Mouse (Mus musculus): Measurements from ENCODE around the gene Pld1. TPM values are rescaled to one million over a fixed set of nuclear protein-coding genes. Genes with fewer than 3 reads are reported as not detected.

Gene Pld1
- total RNA-seq, 2 experiments from 2014 or later = 13.7 to 40.2 TPM

DNA sequence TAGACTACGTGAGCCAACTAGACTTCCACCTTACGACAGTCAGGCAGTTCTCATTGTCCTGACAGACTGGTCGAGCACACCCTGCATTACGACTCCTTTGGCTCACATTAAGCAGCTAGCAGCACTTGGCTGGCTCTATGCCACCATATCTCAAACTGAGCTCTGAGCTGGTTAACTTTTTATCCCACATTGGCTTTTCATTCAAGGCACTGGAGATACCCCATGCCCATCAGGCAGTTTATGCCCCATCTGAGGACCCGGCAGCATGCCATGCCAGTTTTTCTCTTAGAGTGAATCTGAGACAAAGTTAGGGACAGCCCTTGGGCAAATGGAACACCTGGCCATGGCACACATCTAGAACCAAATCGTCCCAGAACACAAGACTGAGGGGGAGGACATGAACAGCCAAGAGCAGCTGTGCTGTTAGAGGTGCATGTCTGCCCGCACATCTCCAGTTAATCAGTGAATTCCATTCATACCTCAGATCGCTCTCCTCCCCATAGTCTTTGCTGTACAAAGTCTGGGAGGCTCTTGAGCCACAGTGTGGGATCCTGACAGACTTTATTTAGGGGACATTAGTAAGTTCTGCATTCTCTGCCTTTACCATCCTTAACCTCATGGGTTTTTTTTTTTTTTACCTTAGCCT is 49.5 kb downstream of the Pld1 start:
- no peak for ATAC-seq (ENCODE audit: poor library complexity, severe bottlenecking)

DNA sequence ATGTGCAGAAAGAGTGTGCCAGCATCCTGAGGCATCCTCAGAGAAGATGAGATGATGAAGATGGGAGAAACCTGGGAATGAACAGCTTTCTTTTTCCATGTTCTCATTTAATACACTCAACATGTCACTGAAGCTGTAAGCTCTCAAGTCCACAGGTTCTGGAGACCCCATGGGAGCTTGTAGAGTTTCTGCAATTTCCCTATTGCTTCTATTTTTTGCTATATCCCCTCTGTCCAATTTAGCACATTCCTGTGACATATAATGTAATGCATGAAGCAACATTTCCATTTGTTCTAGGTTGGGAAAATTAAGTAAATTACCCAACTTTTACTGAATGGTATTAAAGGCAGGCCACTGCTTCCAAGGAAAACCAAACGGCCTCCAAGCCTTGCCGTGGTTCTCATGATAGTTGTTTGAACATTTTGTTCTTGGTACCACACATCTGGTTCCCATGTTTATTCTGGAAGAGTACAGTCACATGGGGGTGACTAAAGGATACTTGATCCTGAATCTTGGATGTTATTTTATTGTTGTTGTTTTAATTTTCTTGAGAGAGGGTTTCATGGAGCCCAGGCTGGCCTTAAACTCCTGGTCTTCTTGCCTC is 52.7 kb downstream of the Pld1 start:
- no peak for ATAC-seq (ENCODE audit: poor library complexity, severe bottlenecking)

DNA sequence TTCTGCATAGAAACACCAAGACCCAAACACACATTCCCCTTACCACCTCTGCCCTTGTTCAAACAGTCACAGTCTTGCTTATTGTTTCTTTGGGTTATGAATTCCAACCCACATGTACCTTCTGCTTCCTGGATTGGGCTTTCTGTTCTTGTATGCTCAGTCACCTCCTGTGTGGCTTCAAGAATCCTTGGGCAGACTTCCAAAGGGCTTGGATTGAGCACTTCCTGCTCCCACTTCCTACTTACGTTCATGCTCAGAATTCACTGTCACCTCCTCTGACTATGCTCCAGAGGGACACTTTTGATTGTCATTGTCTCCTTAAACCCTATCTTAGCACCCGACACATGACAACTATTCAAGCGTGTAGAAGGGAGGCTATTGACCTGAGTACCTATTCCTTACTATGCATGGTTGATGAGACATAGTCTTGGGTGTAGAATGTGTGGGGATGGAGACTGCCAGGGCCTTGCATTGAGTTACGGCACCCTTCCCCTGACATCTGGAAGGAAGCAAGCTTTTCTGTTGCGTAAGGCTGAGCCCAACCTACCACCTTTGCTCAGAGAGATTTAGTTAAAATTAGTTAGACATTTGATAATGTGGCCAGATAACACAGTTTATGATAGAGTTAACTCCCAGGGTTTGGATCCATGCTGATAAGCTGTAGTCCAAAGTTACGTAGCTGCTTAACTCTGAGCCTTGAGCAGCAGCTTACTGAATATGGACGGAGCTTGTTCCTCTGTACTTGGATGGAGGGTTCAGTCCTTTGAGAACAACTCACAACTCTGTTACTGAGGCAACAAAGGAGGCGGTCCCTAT is 55.9 kb downstream of the Pld1 start:
- no peak for ATAC-seq (ENCODE audit: poor library complexity, severe bottlenecking)

DNA sequence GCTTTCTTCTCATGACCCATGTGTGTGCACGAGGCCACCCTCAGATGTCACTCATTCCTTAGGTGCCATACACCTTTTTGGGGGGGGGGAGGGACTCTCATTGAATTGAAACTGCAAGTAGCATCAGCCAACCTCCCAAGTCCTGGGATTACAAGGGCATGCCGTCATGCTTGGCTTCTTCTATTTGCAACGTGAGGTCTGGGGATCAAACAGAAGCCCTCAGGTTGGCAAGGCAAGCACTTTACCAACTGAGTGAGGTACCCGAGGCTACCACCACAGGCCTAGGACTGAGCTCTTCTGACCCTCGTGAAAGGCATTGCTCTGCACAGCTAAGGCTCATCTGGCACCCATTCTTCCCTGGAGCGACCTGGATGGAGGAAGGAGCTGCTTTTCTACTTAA is 65.8 kb downstream of the Pld1 start:
- ATAC-seq (ENCODE audit: poor library complexity, severe bottlenecking) = no peak

DNA sequence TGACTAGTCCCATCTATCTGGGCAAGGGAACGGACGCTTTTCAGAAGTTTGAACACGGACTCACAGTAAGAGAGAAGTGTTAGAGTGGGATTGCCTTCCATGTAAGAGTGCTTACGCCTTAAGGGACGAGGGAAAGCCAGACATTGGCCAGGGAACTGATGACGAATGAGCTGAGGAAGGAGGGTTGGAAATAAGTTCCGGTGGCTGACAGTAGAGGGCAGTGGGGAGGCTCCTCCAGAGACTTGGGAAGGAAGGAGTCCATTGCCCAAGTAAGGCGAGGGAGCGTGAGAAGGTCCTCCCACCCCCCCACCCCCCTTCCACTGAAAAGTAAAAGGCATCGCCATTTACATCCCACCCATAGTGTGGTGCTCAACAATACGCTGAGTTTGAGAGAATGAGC is 69.2 kb downstream of the Pld1 start:
- ATAC-seq (ENCODE audit: poor library complexity, severe bottlenecking) = no peak

DNA sequence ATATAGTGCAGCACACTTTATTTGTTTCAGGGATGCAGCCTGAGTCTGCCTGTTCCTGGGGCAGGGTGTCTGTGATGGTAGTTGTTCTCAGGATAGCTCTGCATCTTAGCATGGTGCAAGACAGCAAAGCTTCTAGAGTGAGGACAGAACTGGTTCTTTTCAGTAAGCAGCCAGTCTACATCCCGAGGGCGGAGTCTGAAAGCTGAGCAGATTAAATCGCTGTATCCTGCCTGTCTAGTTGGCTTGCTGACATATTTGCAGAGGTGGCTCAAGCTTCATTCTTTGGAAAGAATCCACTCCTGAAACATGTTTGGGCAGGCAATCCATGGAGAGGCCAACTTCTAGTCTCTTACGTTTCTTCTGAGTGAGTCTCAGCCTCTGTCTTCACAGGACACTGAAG is 69.9 kb downstream of the Pld1 start:
- no peak for ATAC-seq (ENCODE audit: poor library complexity, severe bottlenecking)

DNA sequence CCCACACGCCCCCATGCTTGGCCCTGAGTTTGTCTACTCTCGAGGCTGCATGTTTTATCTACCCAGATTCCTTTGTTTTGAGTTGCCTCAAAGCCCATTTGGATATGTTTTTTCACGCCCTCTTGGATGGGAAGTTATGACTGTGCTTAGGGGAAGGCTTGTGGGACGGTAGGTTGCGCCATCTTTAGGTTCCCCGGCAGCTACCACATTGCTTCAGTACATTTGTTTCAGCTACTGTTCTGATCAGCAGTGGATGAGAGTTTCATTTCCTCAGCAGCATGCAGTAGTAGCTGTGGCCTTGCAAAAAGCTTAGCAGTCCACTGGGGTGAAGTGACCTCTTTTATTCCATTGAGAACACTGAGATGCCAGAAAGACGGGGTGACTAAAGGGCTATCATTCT is 73.7 kb downstream of the Pld1 start:
- peak; percentile 99 for ATAC-seq (ENCODE audit: poor library complexity, severe bottlenecking)

DNA sequence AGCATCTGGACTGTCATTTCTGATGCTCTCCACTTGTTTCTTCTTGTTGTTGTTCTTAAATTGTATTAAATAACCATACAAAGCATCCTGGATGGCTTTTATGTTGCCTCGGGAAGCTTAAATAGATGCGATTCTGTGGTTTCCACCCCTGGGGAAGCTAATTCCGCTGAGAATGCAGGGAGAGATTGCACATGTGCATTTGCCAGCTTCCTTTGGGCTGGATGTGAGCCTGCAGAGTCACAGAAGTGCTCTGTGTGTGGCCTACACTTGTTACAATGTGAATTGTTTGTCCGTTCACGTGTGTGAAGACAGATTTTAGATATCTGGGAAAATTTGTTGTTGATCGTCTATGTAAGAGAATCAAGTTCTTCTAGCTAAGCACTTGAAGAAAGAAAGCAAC is 74.9 kb downstream of the Pld1 start:
- ATAC-seq (ENCODE audit: poor library complexity, severe bottlenecking) = no peak

DNA sequence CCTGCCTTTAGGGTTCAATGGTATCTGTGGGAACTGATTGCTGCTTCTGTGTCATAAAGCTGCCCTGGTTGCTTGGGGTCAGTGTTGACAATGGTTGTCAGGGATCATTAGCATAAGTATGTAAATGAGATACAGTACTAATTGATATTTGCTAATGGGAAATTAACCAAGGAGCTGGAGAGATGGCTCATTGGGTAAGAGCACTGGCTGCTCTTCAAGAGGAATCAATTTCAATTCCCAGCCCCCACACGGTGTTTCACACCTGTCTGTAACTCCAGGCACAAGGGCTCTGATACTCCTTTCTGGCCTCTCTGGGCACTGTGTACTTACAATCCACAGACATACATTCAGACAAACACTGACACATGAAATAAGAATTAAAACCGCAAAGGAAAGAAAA is 78.5 kb downstream of the Pld1 start:
- no peak for ATAC-seq (ENCODE audit: poor library complexity, severe bottlenecking)

DNA sequence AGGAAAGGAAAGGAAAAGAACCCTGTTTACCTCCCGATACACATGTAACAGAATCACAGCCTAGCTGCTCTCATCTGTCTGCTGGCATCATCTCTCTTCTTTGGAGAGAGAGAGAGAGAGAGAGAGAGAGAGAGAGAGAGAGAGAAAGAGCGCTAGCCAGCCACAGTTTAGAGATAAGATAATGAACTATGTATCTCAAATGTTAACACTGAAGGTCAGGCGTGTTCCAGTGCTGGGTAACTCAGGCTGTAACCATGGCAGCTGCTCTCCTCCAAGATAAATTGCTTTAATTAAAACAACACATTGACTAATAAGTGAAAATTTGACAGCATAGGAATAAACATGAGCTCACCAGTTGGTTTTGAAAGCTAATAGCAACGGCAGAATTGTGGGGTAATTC is 81.2 kb downstream of the Pld1 start:
- no peak for ATAC-seq (ENCODE audit: poor library complexity, severe bottlenecking)

DNA sequence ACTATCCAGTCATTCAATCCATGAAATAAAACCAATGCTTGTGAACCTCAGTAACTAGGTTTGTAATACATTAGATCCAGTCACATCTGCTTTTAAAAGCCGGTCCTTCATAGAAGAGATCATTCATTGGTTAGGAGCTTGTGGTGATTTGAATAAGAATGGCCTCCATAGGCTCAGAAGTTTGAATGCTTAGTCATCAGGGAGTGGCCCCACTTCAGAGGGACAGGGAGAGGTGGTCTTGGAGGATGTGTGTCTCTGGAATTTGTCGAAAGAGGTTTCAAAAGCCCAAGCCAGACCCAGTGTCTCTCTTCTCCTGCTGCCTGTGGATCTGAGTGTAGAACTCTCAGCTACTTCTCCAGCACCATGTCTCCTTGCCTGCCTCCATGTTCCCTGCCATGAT is 81.9 kb downstream of the Pld1 start:
- no peak for ATAC-seq (ENCODE audit: poor library complexity, severe bottlenecking)

DNA sequence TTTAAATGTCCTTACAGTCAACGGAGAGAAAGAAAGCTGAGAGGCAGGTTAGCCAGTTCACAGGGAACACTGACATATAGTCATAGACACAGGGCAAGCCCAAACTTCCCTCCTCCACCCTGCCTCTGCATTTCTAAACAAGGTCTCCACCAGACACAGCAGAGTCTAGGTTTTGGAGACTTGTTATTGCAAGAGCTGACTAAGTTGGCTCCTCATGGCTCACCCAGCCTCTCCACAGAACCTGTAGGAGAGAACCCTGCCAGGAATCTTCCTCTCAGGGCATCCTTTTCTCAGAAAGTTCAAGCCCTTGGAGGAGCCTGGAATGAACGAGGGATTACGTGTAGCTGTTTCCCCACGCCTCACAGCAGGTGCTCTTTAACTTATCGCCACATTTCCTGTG is 83.7 kb downstream of the Pld1 start:
- no peak for ATAC-seq (ENCODE audit: poor library complexity, severe bottlenecking)

DNA sequence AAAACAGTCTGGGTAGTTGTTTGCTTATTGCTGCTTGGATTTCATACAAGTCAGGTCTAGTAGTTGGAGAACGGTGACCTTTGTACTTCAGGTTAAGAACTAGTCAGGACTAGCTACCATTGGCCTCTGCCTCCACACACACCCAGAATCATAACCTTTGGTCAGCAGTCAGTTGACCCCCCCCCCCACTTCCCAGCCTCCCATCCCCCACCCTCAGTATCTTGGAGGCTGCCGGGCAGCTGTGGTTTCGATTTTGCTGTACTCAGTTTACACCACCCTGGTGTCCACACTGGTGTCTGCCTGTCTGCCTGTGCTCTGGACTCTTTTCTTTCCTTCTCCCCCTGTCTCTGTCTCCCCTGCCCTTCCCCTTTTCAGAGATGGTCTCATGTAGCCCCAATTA is 88.4 kb downstream of the Pld1 start:
- ATAC-seq (ENCODE audit: poor library complexity, severe bottlenecking) = no peak

DNA sequence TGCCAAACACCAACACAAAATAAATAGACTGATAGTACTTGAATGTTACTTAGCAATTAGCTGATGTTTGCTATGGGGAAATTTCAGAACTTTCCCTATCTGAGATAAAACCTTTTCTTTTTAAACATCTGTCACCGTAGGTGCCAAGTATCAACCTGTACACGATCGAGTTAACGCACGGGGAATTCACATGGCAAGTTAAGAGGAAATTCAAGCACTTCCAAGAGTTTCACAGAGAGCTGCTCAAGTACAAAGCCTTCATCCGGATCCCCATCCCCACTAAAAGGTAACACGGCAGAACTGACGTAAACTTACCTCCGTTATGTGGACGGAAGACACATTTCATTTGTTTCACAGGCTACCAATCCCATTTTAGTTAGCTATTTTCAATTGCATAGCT is 90.0 kb downstream of the Pld1 start:
- ATAC-seq (ENCODE audit: poor library complexity, severe bottlenecking) = no peak

DNA sequence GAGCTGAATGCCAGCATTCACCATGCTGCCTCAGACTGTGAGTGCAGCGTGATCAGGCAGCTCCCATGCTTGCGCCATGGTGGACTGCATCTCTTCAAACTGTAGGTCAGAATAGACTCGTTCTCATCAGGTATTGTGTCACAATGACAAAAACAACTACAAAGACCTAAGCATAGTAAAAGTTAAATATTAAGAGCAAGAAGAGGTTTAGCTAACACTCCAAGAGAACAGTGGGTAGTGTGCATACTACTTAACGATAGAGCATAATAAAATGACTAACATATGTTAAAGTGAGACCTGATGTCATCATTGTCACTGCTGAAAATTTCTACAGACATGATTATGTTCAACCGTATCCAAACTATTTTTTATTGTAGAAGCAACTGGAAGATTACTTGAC is 92.4 kb downstream of the Pld1 start:
- no peak for ATAC-seq (ENCODE audit: poor library complexity, severe bottlenecking)

DNA sequence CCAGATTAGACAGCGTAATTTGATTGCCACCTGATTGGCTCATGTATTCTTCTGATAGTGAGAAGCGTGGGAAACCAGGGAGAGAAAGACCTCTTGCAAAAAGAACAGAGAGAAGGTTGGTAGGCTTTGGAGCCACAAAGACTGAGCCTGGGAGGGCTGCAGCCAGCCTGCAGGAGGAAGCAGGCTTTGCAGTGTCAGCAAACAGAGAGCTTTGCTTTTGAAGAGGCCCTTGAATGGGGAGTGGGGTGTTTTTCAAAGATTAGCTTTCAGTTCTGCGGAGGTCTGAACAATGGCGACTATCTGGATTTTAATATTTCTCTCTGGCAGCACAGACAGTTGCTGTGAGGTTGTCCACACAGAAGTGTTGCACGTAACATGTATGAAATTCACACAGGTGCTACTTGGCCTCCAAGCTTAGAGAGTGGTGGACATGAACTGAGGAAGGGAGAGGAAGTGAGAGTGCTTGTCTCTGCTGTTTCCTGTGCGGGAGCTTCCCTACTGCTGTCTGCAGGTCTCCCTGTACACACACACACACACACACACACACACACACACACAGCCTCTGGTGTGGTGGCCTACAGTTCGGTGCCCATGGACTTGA is 93.2 kb downstream of the Pld1 start:
- peak; percentile 64 for ATAC-seq (ENCODE audit: poor library complexity, severe bottlenecking)

DNA sequence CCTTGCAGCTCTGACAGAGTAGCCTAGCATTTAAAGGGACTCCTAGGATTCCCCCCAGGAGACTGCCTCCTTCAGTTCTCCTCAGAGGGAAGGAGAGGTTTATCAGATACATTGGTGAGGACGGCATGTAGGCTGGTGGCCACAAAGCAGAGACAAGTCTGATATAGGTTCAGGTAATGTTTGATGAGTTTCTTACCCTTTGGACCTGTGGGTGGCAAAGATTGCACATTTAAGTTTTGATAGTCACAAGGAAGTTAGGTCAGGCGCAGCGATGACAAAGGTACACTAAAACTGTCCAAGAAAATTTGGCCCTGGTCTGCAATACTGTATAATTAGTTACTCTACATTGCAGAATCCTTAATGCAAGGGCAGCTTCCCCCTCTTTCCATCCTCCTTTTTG is 95.4 kb downstream of the Pld1 start:
- no peak for ATAC-seq (ENCODE audit: poor library complexity, severe bottlenecking)

DNA sequence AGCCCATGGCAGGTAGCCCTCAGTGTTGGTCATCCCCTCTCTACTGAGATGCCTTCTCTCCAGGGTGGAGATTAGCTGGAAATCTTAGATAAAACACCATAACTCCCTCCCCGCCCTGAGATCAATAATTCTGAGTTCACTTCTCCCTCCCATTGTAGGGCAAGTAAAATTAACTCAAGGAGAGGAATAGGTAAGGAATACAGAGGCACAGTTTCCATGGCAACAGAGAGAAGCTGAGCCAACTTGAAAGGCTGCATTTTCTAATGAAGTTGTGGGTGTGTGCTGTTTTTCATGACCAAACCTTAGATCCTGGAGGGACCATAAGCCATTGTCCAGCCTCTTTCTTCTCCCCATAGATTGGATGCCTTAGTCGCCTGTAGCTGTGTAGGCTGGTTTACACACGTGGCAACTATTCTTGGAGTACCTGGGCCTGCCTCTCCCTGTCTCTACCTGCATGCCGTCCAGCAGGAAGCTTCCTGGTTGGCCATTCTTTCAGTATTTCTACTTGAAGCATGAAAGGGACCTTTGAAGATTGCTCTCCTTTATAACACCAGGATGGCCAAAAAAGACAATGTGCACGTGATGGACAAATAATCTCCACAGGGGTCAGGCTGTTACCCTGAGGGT is 96.3 kb downstream of the Pld1 start:
- ATAC-seq (ENCODE audit: poor library complexity, severe bottlenecking) = no peak

DNA sequence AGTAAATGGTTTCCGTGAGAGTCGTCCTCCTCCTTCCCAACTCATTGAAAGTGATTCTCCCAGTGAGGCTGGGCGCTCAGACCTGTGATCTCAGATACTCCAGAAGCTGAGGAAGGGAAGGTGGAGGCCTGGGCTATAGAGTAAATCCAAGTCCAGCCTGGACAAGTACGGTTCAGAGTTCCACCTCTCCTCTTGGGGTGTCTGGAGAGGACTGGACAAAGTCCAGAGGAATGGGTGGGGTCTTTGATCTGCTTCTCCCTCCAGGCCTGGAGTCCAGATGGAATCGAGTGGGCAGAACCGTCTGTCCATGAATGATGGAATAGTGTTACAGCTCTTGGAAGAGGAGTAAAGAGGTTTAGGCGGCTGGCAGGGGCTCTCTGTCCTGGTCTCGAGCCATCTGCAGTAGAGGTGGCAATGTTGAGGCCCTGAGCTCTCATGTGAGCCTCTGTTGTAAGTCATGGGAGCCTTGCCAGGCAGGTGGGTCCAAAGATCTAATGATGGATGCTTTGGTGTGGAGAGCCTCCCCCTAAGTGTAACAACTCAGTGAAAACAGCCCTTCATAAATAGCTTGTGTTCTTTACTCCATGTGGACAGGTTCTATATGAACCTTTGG is 98.9 kb downstream of the Pld1 start:
- no peak for ATAC-seq (ENCODE audit: poor library complexity, severe bottlenecking)

DNA sequence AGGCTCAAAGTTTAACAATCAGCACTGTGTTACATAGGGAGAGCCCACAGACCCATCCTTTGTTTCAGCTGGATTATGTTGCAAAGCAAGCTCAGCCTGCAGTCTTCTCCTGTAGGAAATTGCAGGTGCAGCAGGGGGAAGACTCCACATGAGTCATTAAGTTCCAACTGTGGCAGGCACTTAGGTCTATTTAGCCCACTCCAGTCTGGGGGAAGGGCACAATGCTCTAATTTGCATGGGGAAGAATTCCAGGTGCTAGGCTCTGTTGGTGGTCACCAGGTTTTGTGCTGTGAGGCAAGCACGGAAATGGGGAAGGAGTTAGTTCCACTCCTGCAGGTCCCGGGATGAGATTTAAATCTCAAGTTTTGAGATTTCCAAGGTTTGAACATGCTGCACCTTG is 99.6 kb downstream of the Pld1 start:
- no peak for ATAC-seq (ENCODE audit: poor library complexity, severe bottlenecking)

DNA sequence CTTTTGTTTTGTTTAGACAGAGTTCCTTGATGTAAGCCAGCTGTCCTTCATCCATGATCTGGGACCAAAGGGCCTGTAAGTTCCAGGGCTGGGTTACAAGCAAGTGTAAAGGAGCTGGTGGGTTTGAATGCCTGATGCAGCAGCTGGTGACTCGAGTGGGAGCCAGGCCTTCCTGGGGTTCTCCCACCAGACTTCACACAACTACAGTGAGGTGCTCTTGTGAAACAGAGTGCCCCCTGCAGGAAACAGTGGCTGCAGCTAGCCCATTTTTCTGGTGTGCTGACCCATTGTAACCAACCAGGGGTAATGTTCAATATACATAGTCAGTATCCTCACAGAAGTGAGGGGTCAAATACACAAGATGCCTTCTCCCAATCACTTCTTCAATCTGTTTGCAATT is 101.3 kb downstream of the Pld1 start:
- no peak for ATAC-seq (ENCODE audit: poor library complexity, severe bottlenecking)
